Mouse (Mus musculus) small intestine, adult 2 months (tissue): ENCODE measurements at regions not wholly inside any gene's neighbourhood (a gene's known extent, or its start where the extent isn't known, plus 50 kb on each side); places are given as distances from the start of the nearest gene placed in this dataset.

Experiments used
- CTCF ChIP-seq: fragments of 200-500 bp; IDR thresholded peaks from 2 replicates; pipeline ENCODE4 v1.5.1; 2012; ENCODE audit warnings: low read depth, mild to moderate bottlenecking, control low read depth, inconsistent platforms, low read length, moderate library complexity, mixed read lengths; ENCODE audit not compliant: insufficient replicate concordance, insufficient read length; ENCODE audit errors: extremely low read depth
- POLR2A ChIP-seq: fragments of 200-500 bp; IDR thresholded peaks from 2 replicates; pipeline ENCODE4 v1.6.1; 2012; ENCODE audit warnings: low read depth, mild to moderate bottlenecking, control low read depth, inconsistent platforms, low read length, moderate library complexity

DNA sequence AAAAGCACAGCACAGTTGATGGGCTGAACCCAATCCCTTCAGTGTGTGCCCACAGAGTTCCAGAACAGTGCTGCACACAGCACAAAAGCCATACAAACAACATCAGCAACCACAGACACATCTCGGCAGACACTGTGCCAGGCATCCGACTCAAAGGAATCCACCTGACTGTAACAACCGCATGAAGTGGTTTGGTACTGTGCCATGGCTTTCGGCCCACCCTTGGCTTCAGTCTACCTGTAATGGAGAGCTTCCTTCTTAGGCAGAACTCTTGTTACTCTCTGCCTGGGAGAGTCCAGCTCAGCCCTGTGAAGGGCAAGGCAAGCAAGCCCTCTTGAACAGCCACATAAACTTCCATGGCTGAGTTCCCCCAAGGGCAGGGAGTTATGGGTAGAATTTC lies 93.4 kb upstream of the Ctnnb1 start:
- TF ChIP-seq CTCF (no peak), POLR2A (no peak)
